Mouse (Mus musculus): Measurements from ENCODE around the gene Zfp13. TPM values are rescaled to one million over a fixed set of nuclear protein-coding genes. Genes with fewer than 3 reads are reported as not detected.
A peak's percentile ranks its signal among the peaks of the same experiment; 100 is the strongest.
"Not testable (repeated sequence)": the region's sequence is repeated elsewhere in the genome, so short reads cannot be mapped to it uniquely, and the experiment has no call there.

Gene Zfp13
- polyA plus RNA-seq, 1 experiment from 2014 or later: 29.3 TPM

- no peak for ATAC-seq (ENCODE audit: low FRiP score, low read depth)
- H3K9ac ChIP-seq: no peak overlapping the region
- 85% methylated on average over 7 of the region's 7 CpGs for WGBS
- H3K4me3 ChIP-seq: no peak overlapping the region
- no peak overlapping the region for H3K4me2 ChIP-seq
- H3K4me1 ChIP-seq (replicated peaks): peaks cover 2% of the 10 kb centered on the region
- no peaks in the 10 kb centered on the region for H3K36me3 ChIP-seq
- H3K27ac ChIP-seq (replicated peaks): no peak overlapping the region
- no peaks in the 10 kb centered on the region for H3K9me3 ChIP-seq
- H3K27me3 ChIP-seq: no peaks in the 10 kb centered on the region
Measured at GRCm38 (mm10) chr17:23604394-23604793, 5.1 kb upstream of the Zfp13 start.

- Histone ChIP-seq H3K4me3 (no peak overlapping the region), H3K4me2 (no peak overlapping the region; the same call in 1 of the 2 replicates), H3K9ac (no peak overlapping the region), H3K27ac (replicated peaks) (no peak overlapping the region), H3K36me3 (no peaks in the 10 kb centered on the region), H3K9me3 (no peaks in the 10 kb centered on the region), H3K27me3 (no peaks in the 10 kb centered on the region), H3K4me1 (replicated peaks) (peaks cover 11% of the 10 kb centered on the region)
- ATAC-seq (ENCODE audit: low FRiP score, low read depth): no peak
- WGBS: 59% methylated on average over 2 of the region's 2 CpGs
Measured at GRCm38 (mm10) chr17:23603542-23603941, 4.3 kb upstream of the Zfp13 start.

- Histone ChIP-seq H3K9me3 (no peaks in the 10 kb centered on the region), H3K27ac (replicated peaks) (no peak overlapping the region), H3K4me2 (no peak overlapping the region; the same call in 1 of the 2 replicates), H3K4me1 (replicated peaks) (peaks cover 15% of the 10 kb centered on the region), H3K36me3 (no peaks in the 10 kb centered on the region), H3K4me3 (no peak overlapping the region), H3K9ac (no peak overlapping the region), H3K27me3 (no peaks in the 10 kb centered on the region)
- ATAC-seq (ENCODE audit: low FRiP score, low read depth): no peak
- WGBS: 23% methylated on average over 8 of the region's 8 CpGs
Measured at GRCm38 (mm10) chr17:23603077-23603476, 3.8 kb upstream of the Zfp13 start.

GRCm38 (mm10) chr17:23601836-23602585 is 2.7 kb upstream of the Zfp13 start:
- 54% methylated on average over 10 of the region's 10 CpGs for WGBS
- peaks cover 15% of the 10 kb centered on the region for H3K4me1 ChIP-seq (replicated peaks)
- H3K9me3 ChIP-seq: no peaks in the 10 kb centered on the region
- H3K27me3 ChIP-seq: no peaks in the 10 kb centered on the region
- no peak overlapping the region for H3K9ac ChIP-seq
- H3K27ac ChIP-seq (replicated peaks): no peak overlapping the region
- H3K4me3 ChIP-seq: no peak overlapping the region
- H3K4me2 ChIP-seq: no peak overlapping the region
- no peaks in the 10 kb centered on the region for H3K36me3 ChIP-seq
- no peak for ATAC-seq (ENCODE audit: low FRiP score, low read depth)

GRCm38 (mm10) chr17:23600641-23601622 is 1.6 kb upstream of the Zfp13 start, which contains the start of gene Zscan10:
Gene Zscan10 (plus strand): TSS chr17:23600856.
- no peak within 1 kb of the TSS for H3K9ac ChIP-seq
- H3K9me3 ChIP-seq: no peaks in the 10 kb centered on the region
- ATAC-seq (ENCODE audit: low FRiP score, low read depth): no peak
- peak within 1 kb of the TSS; percentile 74; the same call in 1 of the 2 replicates for H3K4me2 ChIP-seq
- no peaks in the 10 kb centered on the region for H3K36me3 ChIP-seq
- WGBS: 29% methylated on average over 15 of the region's 15 CpGs
- no peaks in the 10 kb centered on the region for H3K27me3 ChIP-seq
- no peak within 1 kb of the TSS for H3K27ac ChIP-seq (replicated peaks)
- H3K4me3 ChIP-seq: no peak within 1 kb of the TSS
- H3K4me1 ChIP-seq (replicated peaks): peaks cover 15% of the 10 kb centered on the region

- H3K27me3 ChIP-seq: no peaks in the 10 kb centered on the region
- ATAC-seq (ENCODE audit: low FRiP score, low read depth): no peak
- 50% methylated on average over 7 of the region's 7 CpGs for WGBS
- peak overlapping the region; percentile 43 for H3K9ac ChIP-seq
- peak overlapping the region; percentile 44 for H3K4me3 ChIP-seq
- H3K4me1 ChIP-seq (replicated peaks): peaks cover 15% of the 10 kb centered on the region
- H3K36me3 ChIP-seq: no peaks in the 10 kb centered on the region
- no peaks in the 10 kb centered on the region for H3K9me3 ChIP-seq
- peak overlapping the region; percentile 74 for H3K4me2 ChIP-seq
- H3K27ac ChIP-seq (replicated peaks): peak overlapping the region; percentile 68
Measured at GRCm38 (mm10) chr17:23599605-23600063, 347 bp upstream of the Zfp13 start.

GRCm38 (mm10) chr17:23595139-23595538 is 4.1 kb downstream of the Zfp13 start:
- H3K27ac ChIP-seq (replicated peaks); H3K36me3 ChIP-seq; H3K27me3 ChIP-seq; H3K4me3 ChIP-seq; ATAC-seq (ENCODE audit: low FRiP score, low read depth); H3K9me3 ChIP-seq; H3K4me2 ChIP-seq; H3K9ac ChIP-seq: not testable (repeated sequence)
- H3K4me1 ChIP-seq (replicated peaks): peaks cover 26% of the 10 kb centered on the region
- WGBS: 71% methylated on average over 4 of the region's 4 CpGs

- WGBS: 13% methylated on average over 13 of the region's 13 CpGs
- Histone ChIP-seq H3K27me3 (no peaks in the 10 kb centered on the region), H3K4me3 (peak overlapping the region; percentile 51), H3K4me2 (peak overlapping the region; percentile 86), H3K9ac (peak overlapping the region; percentile 57), H3K27ac (replicated peaks) (peak overlapping the region; percentile 85), H3K4me1 (replicated peaks) (peaks cover 12% of the 10 kb centered on the region), H3K9me3 (no peaks in the 10 kb centered on the region), H3K36me3 (no peaks in the 10 kb centered on the region)
- peak; percentile 80 for ATAC-seq (ENCODE audit: low FRiP score, low read depth)
Measured at GRCm38 (mm10) chr17:23592926-23593300, 6.4 kb downstream of the Zfp13 start.

- H3K4me1 ChIP-seq (replicated peaks): peaks cover 12% of the 10 kb centered on the region
- H3K9ac ChIP-seq: peak overlapping the region; percentile 57
- peak overlapping the region; percentile 86 for H3K4me2 ChIP-seq
- H3K4me3 ChIP-seq: peak overlapping the region; percentile 51
- H3K36me3 ChIP-seq: no peaks in the 10 kb centered on the region
- 7% methylated on average over 34 of the region's 34 CpGs for WGBS
- H3K27ac ChIP-seq (replicated peaks): peak overlapping the region; percentile 85
- H3K9me3 ChIP-seq: no peaks in the 10 kb centered on the region
- no peaks in the 10 kb centered on the region for H3K27me3 ChIP-seq
- peak; percentile 99 for ATAC-seq (ENCODE audit: low FRiP score, low read depth)
Measured at GRCm38 (mm10) chr17:23592208-23592925, 6.9 kb downstream of the Zfp13 start.

GRCm38 (mm10) chr17:23587253-23587652 is 12.0 kb downstream of the Zfp13 start:
- no peak overlapping the region for H3K27ac ChIP-seq (replicated peaks)
- no peak for ATAC-seq (ENCODE audit: low FRiP score, low read depth)
- no peaks in the 10 kb centered on the region for H3K27me3 ChIP-seq
- H3K4me2 ChIP-seq: no peak overlapping the region
- H3K36me3 ChIP-seq: no peaks in the 10 kb centered on the region
- no peak overlapping the region for H3K4me3 ChIP-seq
- H3K4me1 ChIP-seq (replicated peaks): peaks cover 30% of the 10 kb centered on the region
- H3K9me3 ChIP-seq: no peaks in the 10 kb centered on the region
- no peak overlapping the region for H3K9ac ChIP-seq
- 61% methylated on average over 2 of the region's 2 CpGs for WGBS

GRCm38 (mm10) chr17:23585721-23586491 is 13.4 kb downstream of the Zfp13 start:
- Histone ChIP-seq H3K4me2 (peak overlapping the region; percentile 87), H3K4me3 (peak overlapping the region; percentile 78), H3K4me1 (replicated peaks) (peaks cover 28% of the 10 kb centered on the region), H3K9me3 (no peaks in the 10 kb centered on the region), H3K36me3 (peaks cover 7% of the 10 kb centered on the region), H3K9ac (peak overlapping the region; percentile 79), H3K27me3 (no peaks in the 10 kb centered on the region), H3K27ac (replicated peaks) (peak overlapping the region; percentile 72)
- under 1% methylated on average over 22 of the region's 22 CpGs for WGBS
- peak; percentile 92 for ATAC-seq (ENCODE audit: low FRiP score, low read depth)
